Mouse (Mus musculus): ENCODE results near the gene Gm28038. TPM values are rescaled to one million over a fixed set of nuclear protein-coding genes. Genes with fewer than 3 reads are reported as not detected.

Gm28038 gene
- polyA plus RNA-seq, 1 experiment: not detected

DNA sequence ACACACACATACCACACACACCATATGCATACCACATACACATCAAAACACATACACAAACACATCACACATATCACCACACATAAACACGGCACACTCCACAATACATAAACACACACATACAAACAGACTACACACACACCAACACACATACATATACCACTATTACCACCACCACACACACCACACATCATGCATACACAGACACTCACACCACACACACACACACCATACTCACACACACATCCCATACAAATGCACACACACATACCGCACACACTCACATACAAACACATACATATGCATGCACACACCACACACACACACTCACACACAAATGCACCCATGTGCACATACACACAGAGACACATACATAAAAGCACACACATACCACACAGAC, 13.4 kb upstream of the Gm28038 start:
- no peak for DNase-seq (ENCODE audit: low read depth)
- TF ChIP-seq CTCF (IDR thresholded peaks at IDR 0.05; ENCODE audit: borderline replicate concordance, extremely low read depth, insufficient read depth, insufficient read length): no peak

GRCm38 (mm10) chr2:30268371-30268770, 12.5 kb upstream of the Gm28038 start:
- DNase-seq (ENCODE audit: low read depth): no peak
- no peak for TF ChIP-seq CTCF (IDR thresholded peaks at IDR 0.05; ENCODE audit: borderline replicate concordance, extremely low read depth, insufficient read depth, insufficient read length)

DNA sequence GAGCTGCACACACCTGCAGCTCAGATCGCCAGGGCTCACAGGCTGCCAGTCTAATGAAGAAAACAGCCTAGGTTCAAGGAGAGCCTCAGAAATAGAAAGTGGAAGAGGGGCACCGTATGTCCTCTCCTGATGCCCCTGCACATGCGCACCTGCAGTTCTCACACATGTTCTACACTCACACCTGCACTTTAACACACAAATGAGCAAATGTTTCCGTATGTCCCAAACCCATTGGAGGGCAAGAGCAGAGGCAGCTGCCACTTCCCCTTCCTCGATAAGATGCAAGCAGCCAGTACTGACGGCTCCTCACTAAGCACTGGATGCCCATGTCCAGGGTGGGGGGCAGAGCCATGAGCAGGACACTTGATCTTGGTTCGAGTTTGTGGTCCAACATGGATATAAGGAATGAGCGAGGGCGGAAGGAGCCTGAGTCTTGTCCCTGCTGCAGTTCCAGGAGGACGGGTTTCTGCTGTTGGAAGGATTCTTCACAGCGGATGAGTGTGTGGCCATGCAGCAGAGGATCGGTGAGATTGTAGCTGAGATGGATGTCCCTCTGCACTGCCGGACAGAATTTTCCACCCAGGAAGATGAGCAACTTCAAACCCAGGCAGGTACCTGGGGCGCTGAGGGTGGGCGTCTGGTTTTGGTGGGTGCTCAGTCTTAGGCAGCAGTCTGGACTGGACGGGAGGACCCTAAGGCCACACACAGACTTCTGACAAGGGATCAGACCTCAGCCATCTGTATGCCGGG, 11.4 kb upstream of the Gm28038 start:
- no peak for DNase-seq (ENCODE audit: low read depth)
- TF ChIP-seq CTCF (IDR thresholded peaks at IDR 0.05; ENCODE audit: borderline replicate concordance, extremely low read depth, insufficient read depth, insufficient read length): no peak
- TF ChIP-seq POLR2A (IDR thresholded peaks at IDR 0.05; ENCODE audit: borderline replicate concordance, extremely low read depth, insufficient read depth, insufficient read length, poor library complexity, severe bottlenecking): no peak

DNA sequence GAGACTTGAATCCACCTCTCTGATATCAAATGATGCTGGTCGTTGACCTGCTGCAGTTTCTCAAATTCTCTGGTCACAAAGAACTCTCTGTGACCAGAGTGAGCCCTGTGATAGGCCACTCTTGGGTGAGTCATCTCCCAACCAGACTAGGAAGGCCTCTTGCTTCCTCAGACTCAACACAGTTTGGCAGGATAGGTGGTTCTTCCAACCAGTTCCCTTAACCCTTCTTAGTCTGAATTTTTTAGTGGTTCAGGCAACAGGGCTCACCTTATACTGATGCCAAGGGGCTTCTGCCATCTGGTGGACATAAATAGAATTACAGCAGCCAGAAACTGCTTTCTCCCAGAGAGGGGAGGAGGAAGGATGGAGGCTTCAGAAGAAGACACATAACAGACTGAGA, 10.7 kb upstream of the Gm28038 start:
- peak; percentile 82 for DNase-seq (ENCODE audit: low read depth)
- TF ChIP-seq CTCF (IDR thresholded peaks at IDR 0.05; ENCODE audit: borderline replicate concordance, extremely low read depth, insufficient read depth, insufficient read length) (peak; percentile 83; the same call in 1 of the 2 replicates), POLR2A (IDR thresholded peaks at IDR 0.05; ENCODE audit: borderline replicate concordance, extremely low read depth, insufficient read depth, insufficient read length, poor library complexity, severe bottlenecking) (no peak)

DNA sequence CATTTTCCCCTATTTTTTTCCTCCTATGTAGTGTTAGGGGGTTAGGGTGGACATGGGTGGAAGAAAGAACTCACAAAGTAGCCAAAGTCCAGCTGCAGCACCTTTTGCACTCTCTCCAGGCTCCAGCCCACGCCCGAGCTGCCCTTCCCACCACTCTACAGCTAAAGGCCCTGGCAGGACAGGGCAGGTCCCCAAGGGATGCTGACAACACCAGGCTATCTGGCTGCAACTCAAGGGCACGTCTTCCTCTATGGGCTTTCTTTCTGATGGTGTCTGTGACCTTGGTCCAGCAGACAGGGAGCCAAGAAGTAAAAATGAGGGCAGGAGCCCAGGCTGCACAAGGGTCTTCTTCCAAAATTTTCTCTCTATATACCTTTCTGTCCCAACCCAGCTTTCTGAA, 808 bp downstream of the Gm28038 start:
- TF ChIP-seq CTCF (IDR thresholded peaks at IDR 0.05; ENCODE audit: borderline replicate concordance, extremely low read depth, insufficient read depth, insufficient read length): no peak
- DNase-seq (ENCODE audit: low read depth): no peak

DNA sequence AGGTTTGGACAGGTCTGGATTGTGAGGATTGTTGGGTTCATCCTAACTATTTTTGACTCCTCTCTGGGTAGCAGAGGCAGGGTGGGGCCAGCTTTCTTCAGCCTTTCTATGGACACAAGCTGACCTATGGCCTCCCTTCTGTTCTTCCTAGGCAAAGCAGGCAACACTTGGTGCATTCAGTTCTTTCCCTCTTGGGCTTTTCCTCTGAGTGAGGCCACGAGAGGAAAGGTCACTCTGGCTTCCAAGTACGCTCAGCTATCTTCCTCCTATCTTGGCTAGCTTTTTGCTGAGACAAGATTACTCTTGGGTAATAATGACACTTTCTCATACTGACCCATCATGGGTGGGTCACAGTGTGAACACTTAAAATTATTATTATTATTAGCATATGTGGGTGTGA, 2.4 kb downstream of the Gm28038 start:
- TF ChIP-seq POLR2A (IDR thresholded peaks at IDR 0.05; ENCODE audit: borderline replicate concordance, extremely low read depth, insufficient read depth, insufficient read length, poor library complexity, severe bottlenecking): no peak
- TF ChIP-seq CTCF (IDR thresholded peaks at IDR 0.05; ENCODE audit: borderline replicate concordance, extremely low read depth, insufficient read depth, insufficient read length): no peak
- no peak for DNase-seq (ENCODE audit: low read depth)

GRCm38 (mm10) chr2:30285004-30285403, 4.2 kb downstream of the Gm28038 start:
- no peak for DNase-seq (ENCODE audit: low read depth)
- TF ChIP-seq POLR2A (IDR thresholded peaks at IDR 0.05; ENCODE audit: borderline replicate concordance, extremely low read depth, insufficient read depth, insufficient read length, poor library complexity, severe bottlenecking) (no peak), CTCF (IDR thresholded peaks at IDR 0.05; ENCODE audit: borderline replicate concordance, extremely low read depth, insufficient read depth, insufficient read length) (no peak)

DNA sequence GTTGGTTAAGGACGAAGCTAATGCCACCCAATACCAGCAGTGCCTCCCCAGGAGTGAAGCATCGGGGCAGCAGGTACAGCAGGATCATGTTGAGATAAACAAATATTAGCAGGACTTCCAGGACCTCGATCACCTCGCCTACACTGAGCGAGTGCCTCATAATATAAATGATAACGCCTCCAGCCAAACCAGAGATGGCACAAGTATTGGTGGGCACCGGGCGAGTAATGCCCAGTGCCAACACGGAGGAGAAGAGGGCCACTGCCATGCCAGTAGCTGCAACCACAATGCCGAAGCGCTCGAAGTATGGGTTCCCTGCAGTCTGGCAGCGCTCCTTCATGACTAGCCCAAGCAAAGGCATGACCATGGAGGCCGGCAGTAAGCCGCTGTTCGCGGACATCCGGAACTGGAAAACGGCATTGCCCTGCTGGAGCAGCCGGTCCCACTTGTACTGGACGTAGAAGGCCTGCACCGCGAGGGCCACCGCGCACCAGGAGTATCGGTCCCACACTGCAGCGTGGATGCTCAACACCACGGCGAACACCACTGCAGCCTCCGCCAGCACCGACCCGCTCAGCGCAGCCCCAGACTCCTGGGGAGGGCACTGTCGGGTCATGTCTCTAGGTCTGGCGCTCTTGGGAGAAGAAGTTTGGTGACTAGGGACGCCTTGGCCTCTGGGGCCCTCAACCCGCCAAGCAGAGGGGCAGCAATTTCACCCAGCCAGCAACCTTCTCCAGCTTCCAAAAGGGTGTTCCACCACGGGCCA, 4.8 kb downstream of the Gm28038 start:
- DNase-seq (ENCODE audit: low read depth): no peak
- TF ChIP-seq CTCF (IDR thresholded peaks at IDR 0.05; ENCODE audit: borderline replicate concordance, extremely low read depth, insufficient read depth, insufficient read length): no peak
- TF ChIP-seq POLR2A (IDR thresholded peaks at IDR 0.05; ENCODE audit: borderline replicate concordance, extremely low read depth, insufficient read depth, insufficient read length, poor library complexity, severe bottlenecking): no peak

- TF ChIP-seq CTCF (IDR thresholded peaks at IDR 0.05; ENCODE audit: borderline replicate concordance, extremely low read depth, insufficient read depth, insufficient read length) (no peak), POLR2A (IDR thresholded peaks at IDR 0.05; ENCODE audit: borderline replicate concordance, extremely low read depth, insufficient read depth, insufficient read length, poor library complexity, severe bottlenecking) (peak; percentile 98)
- DNase-seq (ENCODE audit: low read depth): peak; percentile 98
These were observed 5.6 kb downstream of the Gm28038 start, which contains the start of the genes Dolk and Nup188 for GRCm38 (mm10) chr2:30286192-30287026. Dolk (minus strand) TSS chr2:30286334. Nup188 (plus strand) TSS chr2:30286397.

- DNase-seq (ENCODE audit: low read depth): peak; percentile 70
- TF ChIP-seq POLR2A (IDR thresholded peaks at IDR 0.05; ENCODE audit: borderline replicate concordance, extremely low read depth, insufficient read depth, insufficient read length, poor library complexity, severe bottlenecking): no peak
- TF ChIP-seq CTCF (IDR thresholded peaks at IDR 0.05; ENCODE audit: borderline replicate concordance, extremely low read depth, insufficient read depth, insufficient read length): no peak
These were observed 6.2 kb downstream of the Gm28038 start for GRCm38 (mm10) chr2:30287027-30287373.

GRCm38 (mm10) chr2:30299525-30299924, 18.7 kb downstream of the Gm28038 start:
- DNase-seq (ENCODE audit: low read depth): peak; percentile 8

More at GRCm38 (mm10) chr2:30299525-30299924, 18.7 kb downstream of the Gm28038 start:
- TF ChIP-seq CTCF (IDR thresholded peaks at IDR 0.05; ENCODE audit: borderline replicate concordance, extremely low read depth, insufficient read depth, insufficient read length): no peak; the same call in 1 of the 2 replicates
- no peak for TF ChIP-seq POLR2A (IDR thresholded peaks at IDR 0.05; ENCODE audit: borderline replicate concordance, extremely low read depth, insufficient read depth, insufficient read length, poor library complexity, severe bottlenecking)
